Mouse (Mus musculus) G1E (cell line): Measurements from ENCODE around the gene Zfp609. TPM values are rescaled to one million over a fixed set of nuclear protein-coding genes. Genes with fewer than 3 reads are reported as not detected.

Source experiments
- ATAC-seq: 2 replicates; pipeline ENCODE4 v1.8.0; 2016; ENCODE audit warnings: mild to moderate bottlenecking; ENCODE audit not compliant: insufficient number of reproducible peaks, poor library complexity, low FRiP score, severe bottlenecking; ENCODE audit errors: extremely low read depth
- DNase-seq: peaks from one replicate; pipeline ENCODE4 v3.0.0; 2012; ENCODE audit warnings: low spot score
- H3K27me3 ChIP-seq: 2 replicates; pipeline ENCODE4 v1.6.1; 2012; ENCODE audit warnings: mild to moderate bottlenecking, low read length, inconsistent platforms; ENCODE audit not compliant: insufficient read depth
- H3K36me3 ChIP-seq: replicated peaks from 2 replicates; pipeline ENCODE3; 2012; ENCODE audit warnings: mild to moderate bottlenecking, inconsistent platforms
- H3K4me1 ChIP-seq: 2 replicates; pipeline ENCODE4 v1.6.1; 2012; ENCODE audit warnings: low read depth, low read length, inconsistent platforms, mixed read lengths; ENCODE audit not compliant: insufficient read depth
- H3K4me3 ChIP-seq: 2 replicates; pipeline ENCODE4 v1.5.1; 2012; ENCODE audit warnings: low read depth, mild to moderate bottlenecking, inconsistent platforms, low read length, moderate library complexity, mixed read lengths
- H3K9me3 ChIP-seq: replicated peaks from 2 replicates; pipeline ENCODE4 v1.6.1; 2012; ENCODE audit warnings: inconsistent platforms
- CTCF ChIP-seq: IDR thresholded peaks from 2 replicates; pipeline ENCODE4 v1.5.1; 2012; ENCODE audit warnings: low read depth, low read length, inconsistent platforms, mixed read lengths
- GATA1 ChIP-seq: IDR thresholded peaks from 2 replicates; pipeline ENCODE4 v1.6.1; 2012; ENCODE audit warnings: borderline replicate concordance, low read length, inconsistent platforms, mixed read lengths
- GATA2 ChIP-seq: IDR thresholded peaks from 2 replicates; pipeline ENCODE4 v1.6.1; 2012; ENCODE audit warnings: low read depth, low read length, inconsistent platforms, borderline replicate concordance
- POLR2AphosphoS5 ChIP-seq: IDR thresholded peaks from 2 replicates; pipeline ENCODE4 v1.6.1; 2012; ENCODE audit warnings: low read depth, low read length, inconsistent platforms; ENCODE audit not compliant: insufficient replicate concordance
- TAL1 ChIP-seq: conservative IDR thresholded peaks from 2 replicates; pipeline ENCODE4 v1.6.1; 2012; ENCODE audit warnings: low read depth, low read length, inconsistent platforms, mixed read lengths
- polyA plus RNA-seq: library from polyadenylated mRNA; stranded (reverse); fragments of >175 nt; gene quantifications from 2 replicates; pipeline ENCODE4 v1.2.3, GENCODE M21; 2012
- total RNA-seq, 2 experiments: library from RNA; stranded (forward) in 1 of 2; stranded (reverse) in 1 of 2; fragments of 200-1000 nt in 1 of 2; fragments of >200 nt in 1 of 2; fragmentation: Nextera tagmentation in 1 of 2; gene quantifications; 2 replicates each; pipeline ENCODE4 v1.2.3; 2014 to 2017

Gene Zfp609
- total and polyA plus RNA-seq, 3 experiments: 4.0 to 83.9 (median 60.3) TPM

DNA sequence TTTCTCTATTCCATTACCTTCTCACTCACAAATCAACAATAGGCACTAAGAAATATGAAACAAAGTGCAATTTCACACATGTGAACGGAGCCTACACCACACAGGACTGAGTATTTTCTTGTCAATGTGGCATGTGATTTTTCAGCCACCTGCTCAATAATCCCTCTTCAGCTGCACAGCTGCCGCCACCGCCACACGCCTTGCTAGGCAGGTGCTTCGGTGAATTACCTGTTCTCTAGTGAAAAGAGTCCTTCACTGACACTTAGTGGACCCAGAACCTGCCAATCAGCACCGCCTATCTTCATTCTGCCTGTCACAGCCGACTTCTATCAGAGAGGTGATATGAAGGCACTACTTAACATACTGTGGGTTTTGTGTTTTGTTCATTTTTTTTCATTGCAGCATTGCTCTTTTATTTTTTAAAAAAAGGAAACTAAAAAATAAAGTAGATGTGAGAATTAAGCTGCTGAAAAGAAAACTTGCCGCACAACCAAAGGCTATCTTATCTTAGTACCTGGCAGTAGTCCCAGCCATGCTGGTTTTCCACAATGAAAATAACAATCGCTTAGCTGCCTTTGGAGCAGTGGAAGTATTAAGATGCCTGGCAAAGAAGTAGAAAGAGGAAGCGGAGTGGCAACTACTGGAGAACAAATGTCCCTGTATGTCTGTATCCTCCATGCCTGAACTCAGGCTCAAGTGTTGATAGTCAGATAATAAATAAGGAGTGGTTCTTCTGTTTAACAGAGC, 3.5 kb downstream of the Zfp609 start:
- Histone ChIP-seq H3K36me3 (peaks cover 21% of the 10 kb centered on the region), H3K9me3 (no peaks in the 10 kb centered on the region), H3K27me3 (no peaks in the 10 kb centered on the region), H3K4me1 (peaks cover 58% of the 10 kb centered on the region), H3K4me3 (peak overlapping the region; percentile 4; the same call in 1 of the 2 replicates)
- TF ChIP-seq TAL1 (no peak), GATA1 (no peak), GATA2 (no peak), CTCF (no peak), POLR2AphosphoS5 (no peak)
- no peak for DNase-seq
- no peak for ATAC-seq

DNA sequence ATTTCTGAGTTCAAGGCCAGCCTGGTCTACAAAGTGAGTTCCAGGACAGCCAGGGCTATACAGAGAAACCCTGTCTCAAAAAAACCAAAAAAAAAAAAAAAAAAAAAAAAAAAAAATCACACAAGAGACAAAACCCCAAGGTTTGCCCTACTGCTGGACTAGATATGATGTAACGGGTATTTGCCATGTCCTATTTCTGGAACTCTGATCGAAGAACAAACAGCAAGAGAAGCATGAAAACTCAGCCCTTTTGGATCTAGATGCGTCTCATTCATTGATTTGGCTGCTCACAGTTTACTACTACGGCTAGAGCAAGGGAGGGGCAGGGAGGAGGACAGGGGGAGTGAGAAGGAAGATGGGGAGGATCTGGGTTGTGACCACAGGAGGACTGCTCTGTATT, 5.4 kb downstream of the Zfp609 start:
- no peak overlapping the region for H3K4me3 ChIP-seq
- no peaks in the 10 kb centered on the region for H3K9me3 ChIP-seq
- DNase-seq (no peak), ATAC-seq (no peak)
- H3K4me1 ChIP-seq: peaks cover 61% of the 10 kb centered on the region
- H3K27me3 ChIP-seq: no peaks in the 10 kb centered on the region
- TF ChIP-seq GATA1 (no peak), GATA2 (no peak), POLR2AphosphoS5 (no peak), CTCF (no peak), TAL1 (no peak)
- H3K36me3 ChIP-seq: peaks cover 30% of the 10 kb centered on the region

DNA sequence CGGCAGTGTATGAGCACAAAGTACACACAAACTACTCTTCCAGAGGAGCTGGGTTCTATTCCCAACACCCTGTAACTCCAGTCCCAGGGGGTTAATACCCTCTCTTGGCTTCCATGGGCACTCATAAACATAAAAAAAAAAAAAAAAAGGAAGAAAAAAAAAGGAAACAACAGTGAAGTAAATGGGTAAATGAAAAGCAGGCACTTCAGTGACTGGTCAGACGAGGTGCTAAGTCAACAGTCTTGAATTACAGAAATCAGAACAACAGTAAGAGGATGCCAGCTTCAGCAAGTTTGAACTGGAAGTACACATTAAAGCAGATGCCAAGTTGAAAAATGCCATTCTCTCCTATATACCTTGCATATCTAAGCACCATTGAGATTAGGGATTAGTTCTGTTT, 7.1 kb downstream of the Zfp609 start:
- peaks cover 37% of the 10 kb centered on the region for H3K36me3 ChIP-seq
- H3K4me1 ChIP-seq: peaks cover 61% of the 10 kb centered on the region
- no peaks in the 10 kb centered on the region for H3K27me3 ChIP-seq
- H3K4me3 ChIP-seq: no peak overlapping the region
- H3K9me3 ChIP-seq: no peaks in the 10 kb centered on the region
- ATAC-seq (no peak), DNase-seq (no peak)
- TF ChIP-seq POLR2AphosphoS5 (no peak), CTCF (no peak), TAL1 (no peak), GATA1 (no peak), GATA2 (no peak)

DNA sequence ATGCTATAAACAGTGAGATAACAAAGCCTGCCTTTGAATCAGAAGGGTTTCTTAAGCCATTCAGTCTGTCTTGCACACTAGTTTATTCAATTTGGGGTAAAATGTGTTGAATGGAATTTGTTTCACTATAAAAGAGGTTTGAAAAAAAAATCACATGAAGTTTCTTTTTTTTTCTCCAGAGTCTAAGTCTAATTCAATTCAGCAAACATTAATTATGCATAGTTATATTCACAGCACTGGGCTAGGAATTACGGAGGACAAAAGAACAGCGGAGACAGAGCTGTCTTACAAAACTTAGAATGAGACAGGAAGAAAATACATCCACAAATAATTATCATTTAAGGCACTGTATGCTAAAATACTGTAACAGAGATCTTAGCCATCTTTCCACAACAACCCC, 9.0 kb downstream of the Zfp609 start:
- Histone ChIP-seq H3K27me3 (no peaks in the 10 kb centered on the region), H3K4me1 (peaks cover 58% of the 10 kb centered on the region), H3K9me3 (no peaks in the 10 kb centered on the region), H3K4me3 (no peak overlapping the region), H3K36me3 (peaks cover 45% of the 10 kb centered on the region)
- TF ChIP-seq POLR2AphosphoS5 (no peak), GATA1 (no peak), GATA2 (no peak), TAL1 (no peak), CTCF (no peak)
- ATAC-seq: no peak
- no peak for DNase-seq

DNA sequence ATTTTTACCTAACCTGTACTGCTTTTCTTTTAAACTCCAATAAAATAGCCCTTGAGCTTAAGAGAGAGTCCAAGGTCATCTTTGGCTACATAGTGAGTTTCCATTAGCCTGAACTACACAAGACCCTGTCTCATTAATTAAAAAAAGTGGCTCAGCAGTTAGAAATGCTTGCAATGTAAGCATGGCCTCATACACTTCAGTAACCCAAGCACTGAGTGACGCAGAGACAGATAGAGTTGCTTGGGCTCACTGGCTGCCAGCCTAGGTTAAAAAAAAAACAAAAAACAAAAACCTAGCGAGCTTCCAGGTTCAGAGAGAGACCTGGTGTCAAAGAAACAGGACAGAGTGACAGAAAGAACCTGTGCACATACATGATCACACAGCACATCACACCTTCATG, 14.5 kb downstream of the Zfp609 start:
- peaks cover 40% of the 10 kb centered on the region for H3K4me1 ChIP-seq
- peaks cover 50% of the 10 kb centered on the region for H3K36me3 ChIP-seq
- DNase-seq (no peak), ATAC-seq (no peak)
- no peaks in the 10 kb centered on the region for H3K9me3 ChIP-seq
- H3K27me3 ChIP-seq: no peaks in the 10 kb centered on the region
- no peak for TF ChIP-seq POLR2AphosphoS5
- no peak for TF ChIP-seq GATA1
- no peak for TF ChIP-seq TAL1
- TF ChIP-seq CTCF: no peak
- TF ChIP-seq GATA2: no peak
- no peak overlapping the region for H3K4me3 ChIP-seq

DNA sequence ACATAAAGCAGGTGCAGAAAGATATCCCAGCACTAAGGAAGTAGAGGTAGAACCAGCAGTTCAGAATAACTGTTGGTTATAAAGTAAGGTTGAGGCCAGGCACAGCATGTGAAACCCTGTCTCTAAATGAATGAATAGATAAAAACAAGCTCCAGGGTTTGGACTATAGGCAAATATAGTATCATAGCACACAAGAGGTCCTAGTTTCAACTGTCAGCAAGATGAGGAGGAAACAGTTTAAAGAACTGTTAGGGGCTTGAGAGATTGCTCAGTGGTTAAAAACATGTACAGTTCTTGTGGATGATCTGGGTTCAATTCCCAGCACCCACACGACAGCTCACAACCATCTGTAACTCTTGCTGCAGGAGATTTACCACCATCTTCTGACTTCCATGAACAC, 15.6 kb downstream of the Zfp609 start:
- Histone ChIP-seq H3K4me3 (no peak overlapping the region), H3K27me3 (no peaks in the 10 kb centered on the region), H3K4me1 (peaks cover 32% of the 10 kb centered on the region), H3K9me3 (no peaks in the 10 kb centered on the region), H3K36me3 (peaks cover 52% of the 10 kb centered on the region)
- TF ChIP-seq GATA1 (no peak), TAL1 (no peak), GATA2 (no peak), CTCF (no peak), POLR2AphosphoS5 (no peak)
- no peak for DNase-seq
- no peak for ATAC-seq
